Comparison of ENCODE assay signal across 8 mouse cellular contexts in the genomic region with DNA sequence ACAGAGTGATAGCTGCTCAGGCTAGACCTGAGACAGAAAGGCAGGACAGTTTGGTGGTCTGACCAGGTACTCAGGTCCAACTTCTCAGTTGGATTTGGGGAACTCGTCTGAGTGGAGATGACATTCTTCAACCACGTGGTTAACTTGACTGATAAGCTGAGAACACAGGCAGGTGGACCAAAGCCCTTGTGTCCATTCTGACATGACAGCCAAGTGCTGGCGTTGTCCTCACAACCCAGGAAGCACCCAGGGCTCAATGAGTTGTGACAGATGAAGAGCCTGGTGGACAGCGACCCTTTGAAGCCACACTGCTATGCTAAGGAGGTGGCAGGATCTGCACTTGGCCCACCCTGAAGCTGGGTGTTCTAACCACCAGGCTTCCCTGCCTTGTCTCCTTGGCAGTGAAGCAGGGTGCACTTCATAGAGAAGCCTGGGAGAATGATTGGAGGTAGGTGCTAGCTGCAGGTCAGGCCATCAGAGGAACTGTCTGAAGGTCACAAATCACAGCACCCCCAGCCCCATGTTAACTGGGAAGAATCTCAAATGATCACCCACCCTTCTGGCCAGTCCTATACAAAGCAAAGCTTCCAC.
A peak's percentile ranks its signal among the peaks of the same experiment; 100 is the strongest.
DNase-seq lines count a peak whose midpoint lies in the region; ATAC-seq and TF ChIP-seq lines count a peak whose summit lies in the region.

No protein-coding gene starts in this region.

- peak; percentile 53 for DNase-seq in cerebellum, adult 9-10 months
- DNase-seq in lung, postnatal 0 days (ENCODE audit: low spot score): no peak
- DNase-seq in lung, postnatal 14 days: no peak
- DNase-seq in layer of hippocampus, adult 18-20 months (ENCODE audit: low spot score in 2 of 2): no peak
- no peak for DNase-seq in spleen, adult 18-20 months

- 51% methylated on average over 4 of the region's 4 CpGs for WGBS in lung, postnatal 0 days
- 71% methylated on average over 4 of the region's 4 CpGs for WGBS in intestine, embryonic 16.5 days
- 60% methylated on average over 4 of the region's 4 CpGs for WGBS in stomach, embryonic 16.5 days

- no peak overlapping the region for H3K4me3 ChIP-seq in lung, postnatal 0 days (ENCODE audit: low read depth, low read length)
- H3K4me3 ChIP-seq in intestine, embryonic 16.5 days (ENCODE audit: low read length): no peak overlapping the region
- H3K4me3 ChIP-seq in stomach, embryonic 16.5 days (replicated peaks; ENCODE audit: low read length): no peak overlapping the region

- peak overlapping the region; percentile 20; the same call in 1 of the 2 replicates for H3K27ac ChIP-seq in lung, postnatal 0 days (ENCODE audit: low read length)
- H3K27ac ChIP-seq in intestine, embryonic 16.5 days (ENCODE audit: low read length): peak overlapping the region; percentile 100; the same call in 1 of the 2 replicates
- peak overlapping the region; percentile 100 for H3K27ac ChIP-seq in stomach, embryonic 16.5 days (ENCODE audit: low read length)

- H3K4me1 ChIP-seq in lung, postnatal 0 days (ENCODE audit: insufficient read depth, low read depth, low read length): peaks cover 43% of the 10 kb centered on the region
- H3K4me1 ChIP-seq in intestine, embryonic 16.5 days (ENCODE audit: control insufficient read depth, insufficient read depth, low read length): peaks cover 69% of the 10 kb centered on the region
- H3K4me1 ChIP-seq in stomach, embryonic 16.5 days (ENCODE audit: control insufficient read depth, insufficient read depth, low read length): peaks cover 69% of the 10 kb centered on the region

- no peaks in the 10 kb centered on the region for H3K36me3 ChIP-seq in lung, postnatal 0 days (ENCODE audit: insufficient read depth, low read length)
- H3K36me3 ChIP-seq in intestine, embryonic 16.5 days (ENCODE audit: control insufficient read depth, insufficient read depth, low read length): no peaks in the 10 kb centered on the region
- no peaks in the 10 kb centered on the region for H3K36me3 ChIP-seq in stomach, embryonic 16.5 days (ENCODE audit: control insufficient read depth, insufficient read depth, low read length)

- H3K4me2 ChIP-seq in lung, postnatal 0 days (replicated peaks; ENCODE audit: low read depth, low read length): no peak overlapping the region
- H3K4me2 ChIP-seq in intestine, embryonic 16.5 days (ENCODE audit: low read depth, low read length): no peak overlapping the region
- H3K4me2 ChIP-seq in stomach, embryonic 16.5 days (ENCODE audit: low read depth, low read length): no peak overlapping the region

- H3K9ac ChIP-seq in lung, postnatal 0 days (replicated peaks; ENCODE audit: low read depth): no peak overlapping the region
- peak overlapping the region; percentile 71; the same call in 1 of the 2 replicates for H3K9ac ChIP-seq in intestine, embryonic 16.5 days (ENCODE audit: low read depth, low read length)
- H3K9ac ChIP-seq in stomach, embryonic 16.5 days (ENCODE audit: low read length): peak overlapping the region; percentile 72

- H3K27me3 ChIP-seq in lung, postnatal 0 days (replicated peaks; ENCODE audit: insufficient read depth, low read length): no peaks in the 10 kb centered on the region
- H3K27me3 ChIP-seq in intestine, embryonic 16.5 days (replicated peaks; ENCODE audit: control insufficient read depth, insufficient read depth, low read length): no peaks in the 10 kb centered on the region
- H3K27me3 ChIP-seq in stomach, embryonic 16.5 days (ENCODE audit: control insufficient read depth, insufficient read depth, low read length): no peaks in the 10 kb centered on the region

- no peak for TF ChIP-seq CTCF in lung, postnatal 0 days (IDR thresholded peaks at IDR 0.05)

- H3K9me3 ChIP-seq in lung, postnatal 0 days (ENCODE audit: low read length): no peaks in the 10 kb centered on the region
- H3K9me3 ChIP-seq in intestine, embryonic 16.5 days (ENCODE audit: control insufficient read depth, low read length): no peaks in the 10 kb centered on the region
- no peaks in the 10 kb centered on the region for H3K9me3 ChIP-seq in stomach, embryonic 16.5 days (replicated peaks; ENCODE audit: control insufficient read depth, low read length)

- no peak for ATAC-seq in cerebellum, adult (ENCODE audit: insufficient number of reproducible peaks, low FRiP score, low TSS enrichment)
- no peak for ATAC-seq in lung, postnatal 0 days
- ATAC-seq in intestine, embryonic 16.5 days: no peak
- no peak for ATAC-seq in stomach, embryonic 16.5 days (ENCODE audit: insufficient read depth, low FRiP score)

- no peak for TF ChIP-seq EP300 in lung, postnatal 0 days (IDR thresholded peaks at IDR 0.05)

Comparison
In these comparisons a context has a peak if more than half of its experiments do, and no peak if none do; other contexts are left out.
1. H3K27ac ChIP-seq: peak in every context shown above with its lines; median percentile 100 in intestine, embryonic 16.5 days; 100 in stomach, embryonic 16.5 days; 20 in lung, postnatal 0 days.